Mouse (Mus musculus): ENCODE measurements around the gene Luzp1. TPM values are rescaled to one million over a fixed set of nuclear protein-coding genes. Genes with fewer than 3 reads are reported as not detected.
A peak's percentile ranks its signal among the peaks of the same experiment; 100 is the strongest.

The Luzp1 gene
- total RNA-seq, 2 experiments from 2014 or later = 82.8 to 88.1 TPM

GRCm38 (mm10) chr4:136462086-136462838, 7.3 kb upstream of the Luzp1 start, which contains the start of gene 6030445D17Rik:
Gene 6030445D17Rik, plus strand, starts transcription at chr4:136462250.
- peak; percentile 46 to 67 for DNase-seq (ENCODE audit: extremely low spot score in 1 of 2, low spot score in 1 of 2)

DNA sequence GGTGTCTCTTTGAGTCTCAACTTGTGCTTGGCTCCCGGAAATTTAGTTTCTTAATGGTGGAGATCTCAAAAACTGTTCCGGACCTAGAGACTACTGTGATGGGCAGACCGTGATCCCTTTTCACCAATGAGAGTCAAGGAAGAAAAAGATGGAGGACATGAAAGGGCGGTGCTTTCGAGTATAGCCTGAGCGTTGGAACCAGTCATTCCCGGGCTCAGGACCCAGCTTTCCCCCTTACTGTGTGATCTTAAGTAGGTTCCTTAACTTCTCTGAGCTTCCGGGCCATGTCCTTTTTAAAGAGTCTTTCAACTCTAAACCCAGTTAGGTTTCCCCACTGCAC, 6.8 kb upstream of the Luzp1 start:
- DNase-seq (ENCODE audit: extremely low spot score in 1 of 2, low spot score in 1 of 2) = no peak

GRCm38 (mm10) chr4:136463436-136463835, 6.1 kb upstream of the Luzp1 start:
- no peak for DNase-seq (ENCODE audit: extremely low spot score in 1 of 2, low spot score in 1 of 2)

DNA sequence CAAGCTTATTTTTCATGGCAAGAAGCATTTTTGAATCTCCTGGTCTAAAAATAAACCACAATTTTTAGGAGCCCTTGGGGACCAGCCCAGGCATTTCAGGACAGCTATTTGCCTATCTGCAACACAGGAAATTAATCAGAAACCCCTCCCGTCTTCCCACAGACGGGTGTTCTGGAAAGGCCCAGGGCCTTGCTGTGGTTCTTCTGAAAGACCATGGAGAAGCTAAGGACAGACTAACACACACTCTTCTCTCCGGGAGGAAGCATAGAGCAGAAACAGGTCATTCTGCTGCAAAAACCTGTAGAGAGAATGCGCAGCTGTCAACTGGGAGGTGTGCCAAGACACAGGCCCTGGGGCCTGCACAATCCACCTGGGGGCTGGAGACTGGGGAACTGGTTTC, 3.3 kb upstream of the Luzp1 start:
- DNase-seq (ENCODE audit: extremely low spot score in 1 of 2, low spot score in 1 of 2) = no peak

- DNase-seq (ENCODE audit: extremely low spot score in 1 of 2, low spot score in 1 of 2) = peak; percentile 44 to 52
Observed at GRCm38 (mm10) chr4:136468553-136469327, 821 bp upstream of the Luzp1 start.

GRCm38 (mm10) chr4:136469941-136470346, 383 bp downstream of the Luzp1 start:
- no peak for DNase-seq (ENCODE audit: extremely low spot score in 1 of 2, low spot score in 1 of 2)

DNA sequence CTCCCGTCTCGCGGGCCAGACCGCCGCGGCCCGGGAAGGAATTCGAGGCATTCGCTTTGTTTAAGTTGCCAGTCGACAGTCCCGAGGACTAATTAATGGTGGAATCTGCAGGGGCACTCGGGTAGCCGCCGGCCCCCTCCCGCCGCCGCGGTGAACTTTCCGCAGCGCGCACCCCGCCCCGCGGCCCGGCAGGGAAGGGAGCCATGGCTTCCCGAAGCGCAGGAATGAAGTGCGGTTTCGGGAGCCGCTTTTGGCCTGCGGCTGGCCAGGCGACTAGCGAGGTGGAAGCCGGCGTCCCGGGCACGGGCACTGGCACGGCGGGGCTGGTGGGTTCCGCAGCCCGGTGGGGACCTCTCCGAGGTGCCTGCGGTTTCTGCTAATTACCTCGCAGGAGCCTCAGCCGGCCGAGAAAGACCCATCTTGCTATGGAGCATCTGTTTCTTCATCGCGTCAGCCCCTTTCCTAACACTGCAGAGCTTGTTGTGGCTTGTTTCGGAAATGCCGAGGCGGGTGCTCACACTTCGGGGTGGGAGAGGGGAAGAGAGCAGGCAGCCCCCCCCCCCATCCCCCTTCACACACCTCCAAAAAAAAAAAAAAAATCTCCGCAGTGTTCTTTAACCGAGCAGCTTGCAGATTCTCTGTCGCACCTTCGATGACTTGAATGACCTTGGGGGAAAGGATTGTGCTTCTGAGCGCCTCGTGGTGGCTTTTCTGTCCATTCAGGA, 948 bp downstream of the Luzp1 start:
- DNase-seq (ENCODE audit: extremely low spot score in 1 of 2, low spot score in 1 of 2) = peak; percentile 38 to 48

DNA sequence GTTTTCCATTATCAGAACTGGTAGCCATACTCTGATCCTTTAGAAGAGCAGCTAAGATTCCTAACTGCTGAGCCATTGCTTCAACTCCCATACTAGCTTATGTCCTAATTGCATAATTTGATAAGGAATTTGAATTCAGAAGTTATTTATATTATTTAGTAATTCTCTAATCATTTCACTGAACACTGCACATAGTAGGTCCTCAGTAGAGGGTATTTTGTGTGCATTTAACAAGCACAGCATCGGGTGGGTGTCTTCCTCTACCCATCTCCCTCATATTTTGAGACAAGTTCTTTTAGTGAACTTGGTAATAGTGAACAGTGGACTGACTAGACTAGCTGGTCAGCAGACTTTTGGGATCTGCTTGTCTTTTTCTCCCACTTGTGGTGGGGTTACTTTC, 7.1 kb downstream of the Luzp1 start:
- no peak for DNase-seq (ENCODE audit: extremely low spot score in 1 of 2, low spot score in 1 of 2)

- no peak for DNase-seq (ENCODE audit: extremely low spot score in 1 of 2, low spot score in 1 of 2)
Observed at GRCm38 (mm10) chr4:136486549-136486948, 17.0 kb downstream of the Luzp1 start.

DNA sequence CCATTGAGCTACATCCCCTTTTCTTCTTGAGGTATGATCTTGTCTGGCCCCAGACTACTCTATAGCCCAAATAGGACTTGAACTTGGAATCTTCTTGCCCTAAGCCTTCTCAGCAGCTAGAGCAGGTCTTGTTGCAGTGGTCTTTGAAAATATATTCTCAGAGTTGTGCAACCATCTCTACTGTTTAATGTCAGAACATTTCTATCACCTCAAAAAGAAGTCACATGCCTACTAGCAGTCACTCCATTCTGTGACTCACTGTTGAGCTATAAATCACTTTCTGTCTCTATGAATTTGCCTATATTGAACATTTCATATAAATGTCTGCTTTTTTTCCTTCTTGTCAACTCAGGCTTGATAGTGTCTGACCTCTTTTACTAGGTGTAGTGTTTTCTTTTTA, 26.4 kb downstream of the Luzp1 start:
- no peak for DNase-seq (ENCODE audit: extremely low spot score in 1 of 2, low spot score in 1 of 2)

- DNase-seq (ENCODE audit: extremely low spot score in 1 of 2, low spot score in 1 of 2) = no peak
Observed at GRCm38 (mm10) chr4:136505426-136506215, 36.1 kb downstream of the Luzp1 start.

DNA sequence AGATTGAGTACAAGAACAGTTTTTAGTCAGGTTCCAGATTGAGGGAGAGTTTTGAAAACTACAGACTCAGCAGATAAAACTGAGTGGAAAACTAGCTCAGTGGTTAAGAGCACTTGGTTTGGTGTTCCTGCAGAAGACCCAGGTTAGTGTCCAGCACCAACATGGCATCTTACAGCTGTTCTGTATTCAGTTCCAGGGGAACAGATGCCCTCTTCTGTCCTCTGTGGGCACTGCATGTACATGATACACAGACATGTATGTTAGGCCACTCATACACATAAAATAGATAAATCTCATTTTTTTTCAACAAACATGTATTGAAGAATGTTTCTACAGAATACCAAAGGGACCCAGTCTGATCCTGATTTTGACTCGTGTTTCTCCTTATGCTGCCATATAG, 40.3 kb downstream of the Luzp1 start:
- DNase-seq (ENCODE audit: extremely low spot score in 1 of 2, low spot score in 1 of 2) = no peak

DNA sequence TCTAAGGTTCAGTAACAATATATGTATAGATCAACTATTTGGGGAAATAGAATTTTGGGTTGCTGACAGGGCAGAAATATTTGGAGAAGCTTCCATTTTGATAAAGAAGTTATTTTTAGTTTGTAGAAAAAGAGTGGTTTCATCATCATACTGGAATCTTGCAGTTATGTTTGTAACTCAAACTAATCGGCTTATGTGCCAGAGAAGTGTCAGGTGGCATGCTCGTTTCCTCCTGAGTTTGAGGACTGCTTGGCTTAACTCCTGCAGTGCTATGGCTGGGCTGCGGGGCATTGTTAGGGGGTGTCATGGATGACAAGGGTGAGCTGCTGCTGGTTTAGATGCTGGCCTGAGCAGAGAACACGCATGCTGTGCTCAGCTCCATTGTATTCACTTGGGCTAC, 42.1 kb downstream of the Luzp1 start:
- DNase-seq (ENCODE audit: extremely low spot score in 1 of 2, low spot score in 1 of 2) = no peak

DNA sequence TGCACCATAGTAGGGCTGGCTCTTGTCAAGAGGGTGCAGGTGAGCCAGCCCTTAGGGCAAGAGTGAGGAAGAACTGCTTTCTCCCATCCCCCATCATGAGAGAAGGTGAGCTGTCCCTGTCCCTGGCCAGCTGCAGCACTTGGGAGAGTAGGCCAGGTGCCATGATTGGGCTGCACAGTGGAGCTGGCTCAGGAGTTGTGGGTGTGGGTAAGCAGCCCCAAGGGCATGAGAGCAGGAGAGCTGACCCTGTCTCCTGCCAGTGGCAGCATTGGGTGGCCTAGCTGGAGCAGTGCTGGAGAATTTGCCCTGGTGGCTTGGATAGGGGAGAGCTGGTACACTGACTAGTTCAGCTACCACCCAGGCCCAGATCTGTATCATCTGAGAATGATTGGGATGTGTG, 43.3 kb downstream of the Luzp1 start:
- DNase-seq (ENCODE audit: extremely low spot score in 1 of 2, low spot score in 1 of 2) = no peak

DNA sequence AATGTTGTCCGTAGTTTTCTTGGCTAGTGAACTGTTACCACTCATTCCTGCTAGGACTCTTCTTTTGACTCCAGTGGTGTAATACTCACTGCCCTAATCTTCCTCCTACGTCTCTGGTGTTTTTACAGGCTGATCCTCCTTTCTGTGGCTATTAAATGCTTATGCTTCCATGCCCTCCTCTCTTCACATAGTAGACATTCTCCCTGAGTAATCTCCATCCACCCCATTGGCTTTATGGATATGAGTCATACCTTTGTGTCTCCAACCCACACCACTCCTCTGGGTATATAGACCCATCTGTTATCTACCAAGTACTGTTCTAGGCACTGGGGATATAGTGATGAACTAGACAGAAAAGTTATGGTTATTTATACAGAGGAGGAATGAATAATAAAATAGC, 48.6 kb downstream of the Luzp1 start:
- no peak for DNase-seq (ENCODE audit: extremely low spot score in 1 of 2, low spot score in 1 of 2)

- no peak for DNase-seq (ENCODE audit: extremely low spot score in 1 of 2, low spot score in 1 of 2)
Observed at GRCm38 (mm10) chr4:136518576-136518975, 49.0 kb downstream of the Luzp1 start.

DNA sequence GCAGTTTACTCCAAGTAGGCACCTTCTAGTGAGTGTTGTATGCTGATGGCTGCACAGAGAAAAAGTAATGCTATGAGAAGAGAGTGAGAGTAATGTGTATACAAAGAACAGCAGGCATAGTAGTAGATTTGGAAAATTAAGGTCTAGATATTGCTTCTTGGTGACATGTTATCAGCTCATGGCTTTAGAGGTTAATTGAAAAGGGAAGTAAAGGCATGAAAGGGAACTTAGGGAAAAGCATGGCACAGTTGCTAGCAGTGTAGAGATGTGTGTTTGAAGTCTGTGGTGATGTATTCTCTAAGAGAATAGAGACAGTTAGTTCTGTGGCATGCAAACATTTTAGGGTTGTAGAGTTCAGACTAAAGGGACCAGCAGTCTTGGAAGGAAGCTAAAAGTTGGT, 50.3 kb downstream of the Luzp1 start:
- DNase-seq (ENCODE audit: extremely low spot score in 1 of 2, low spot score in 1 of 2) = no peak

- DNase-seq (ENCODE audit: extremely low spot score in 1 of 2, low spot score in 1 of 2) = no peak
Observed at GRCm38 (mm10) chr4:136521898-136522297, 52.3 kb downstream of the Luzp1 start.

GRCm38 (mm10) chr4:136524309-136524708, 54.7 kb downstream of the Luzp1 start:
- DNase-seq (ENCODE audit: extremely low spot score in 1 of 2, low spot score in 1 of 2) = no peak

- DNase-seq (ENCODE audit: extremely low spot score in 1 of 2, low spot score in 1 of 2) = peak in 1 of 2 experiments; percentile 75
Observed at GRCm38 (mm10) chr4:136526412-136526811, 56.9 kb downstream of the Luzp1 start.

Data from layer of hippocampus, postnatal 25 days (tissue).